Mouse (Mus musculus): ENCODE measurements around the gene Gad1. TPM values are rescaled to one million over a fixed set of nuclear protein-coding genes. Genes with fewer than 3 reads are reported as not detected.
A peak's percentile ranks its signal among the peaks of the same experiment; 100 is the strongest.

Gene Gad1
- polyA plus RNA-seq, 1 experiment from 2014 or later: 35.5 TPM

- Histone ChIP-seq H3K4me2 (no peak overlapping the region), H3K36me3 (ENCODE audit: poor library complexity, severe bottlenecking) (no peaks in the 10 kb centered on the region), H3K27me3 (no peaks in the 10 kb centered on the region), H3K9ac (no peak overlapping the region), H3K9me3 (replicated peaks) (no peaks in the 10 kb centered on the region; the same call in none of the 2 replicates), H3K4me1 (peaks cover 12% of the 10 kb centered on the region), H3K4me3 (no peak overlapping the region), H3K27ac (no peak overlapping the region)
- no peak for ATAC-seq
- 71% methylated on average over 1 of the region's 1 CpGs for WGBS
Observed at GRCm38 (mm10) chr2:70632412-70632811, 79.5 kb downstream of the Gad1 start.

- 93% methylated on average over 5 of the region's 5 CpGs for WGBS
Observed at GRCm38 (mm10) chr2:70634028-70634690, 81.3 kb downstream of the Gad1 start.

GRCm38 (mm10) chr2:70640968-70641367, 88.1 kb downstream of the Gad1 start:
- H3K9ac ChIP-seq: no peak overlapping the region
- no peaks in the 10 kb centered on the region for H3K27me3 ChIP-seq
- H3K4me2 ChIP-seq: no peak overlapping the region
- H3K9me3 ChIP-seq (replicated peaks): no peaks in the 10 kb centered on the region; the same call in 1 of the 2 replicates
- H3K4me3 ChIP-seq: no peak overlapping the region
- no peak overlapping the region for H3K27ac ChIP-seq
- H3K4me1 ChIP-seq: peaks cover 7% of the 10 kb centered on the region
- no peaks in the 10 kb centered on the region for H3K36me3 ChIP-seq (ENCODE audit: poor library complexity, severe bottlenecking)
- no peak for ATAC-seq

More at GRCm38 (mm10) chr2:70634028-70634690, 81.3 kb downstream of the Gad1 start:
- no peak overlapping the region for H3K27ac ChIP-seq
- H3K9ac ChIP-seq: no peak overlapping the region
- H3K9me3 ChIP-seq (replicated peaks): no peaks in the 10 kb centered on the region; the same call in none of the 2 replicates
- no peak overlapping the region for H3K4me2 ChIP-seq
- no peak for ATAC-seq
- H3K4me1 ChIP-seq: peaks cover 10% of the 10 kb centered on the region
- H3K36me3 ChIP-seq (ENCODE audit: poor library complexity, severe bottlenecking): no peaks in the 10 kb centered on the region
- H3K4me3 ChIP-seq: no peak overlapping the region
- H3K27me3 ChIP-seq: no peaks in the 10 kb centered on the region

- peaks cover 7% of the 10 kb centered on the region for H3K4me1 ChIP-seq
- WGBS: 39% methylated on average over 16 of the region's 16 CpGs
- H3K9me3 ChIP-seq (replicated peaks): no peaks in the 10 kb centered on the region
- H3K4me2 ChIP-seq: no peak overlapping the region
- no peak overlapping the region for H3K4me3 ChIP-seq
- H3K27me3 ChIP-seq: no peaks in the 10 kb centered on the region
- H3K27ac ChIP-seq: peak overlapping the region; percentile 11
- H3K9ac ChIP-seq: no peak overlapping the region
- no peak for ATAC-seq
- no peaks in the 10 kb centered on the region for H3K36me3 ChIP-seq (ENCODE audit: poor library complexity, severe bottlenecking)
Observed at GRCm38 (mm10) chr2:70642971-70643565, 90.2 kb downstream of the Gad1 start.

GRCm38 (mm10) chr2:70645266-70645780, 92.5 kb downstream of the Gad1 start:
- H3K4me2 ChIP-seq: no peak overlapping the region
- 63% methylated on average over 6 of the region's 6 CpGs for WGBS
- no peaks in the 10 kb centered on the region for H3K27me3 ChIP-seq
- H3K9me3 ChIP-seq (replicated peaks): no peaks in the 10 kb centered on the region
- H3K4me1 ChIP-seq: peaks cover 7% of the 10 kb centered on the region
- H3K36me3 ChIP-seq (ENCODE audit: poor library complexity, severe bottlenecking): no peaks in the 10 kb centered on the region
- ATAC-seq: no peak
- H3K9ac ChIP-seq: no peak overlapping the region
- H3K4me3 ChIP-seq: no peak overlapping the region
- no peak overlapping the region for H3K27ac ChIP-seq

- Histone ChIP-seq H3K4me1 (peaks cover 7% of the 10 kb centered on the region), H3K27me3 (no peaks in the 10 kb centered on the region), H3K9ac (no peak overlapping the region), H3K4me3 (no peak overlapping the region), H3K27ac (no peak overlapping the region), H3K36me3 (ENCODE audit: poor library complexity, severe bottlenecking) (no peaks in the 10 kb centered on the region), H3K4me2 (no peak overlapping the region), H3K9me3 (replicated peaks) (no peaks in the 10 kb centered on the region)
- 47% methylated on average over 4 of the region's 4 CpGs for WGBS
- no peak for ATAC-seq
Observed at GRCm38 (mm10) chr2:70647681-70648080, 94.8 kb downstream of the Gad1 start.

GRCm38 (mm10) chr2:70648271-70648670, 95.4 kb downstream of the Gad1 start:
- H3K9me3 ChIP-seq (replicated peaks): no peaks in the 10 kb centered on the region

GRCm38 (mm10) chr2:70649471-70649870, 96.6 kb downstream of the Gad1 start:
- whole genome bisulfite sequencing: 86% methylated on average over 4 of the region's 4 CpGs
- Histone ChIP-seq H3K4me3 (no peak overlapping the region), H3K4me2 (no peak overlapping the region), H3K27ac (no peak overlapping the region), H3K36me3 (ENCODE audit: poor library complexity, severe bottlenecking) (no peaks in the 10 kb centered on the region), H3K9ac (no peak overlapping the region), H3K27me3 (no peaks in the 10 kb centered on the region), H3K4me1 (no peaks in the 10 kb centered on the region), H3K9me3 (replicated peaks) (no peaks in the 10 kb centered on the region)
- no peak for ATAC-seq

More at GRCm38 (mm10) chr2:70648271-70648670, 95.4 kb downstream of the Gad1 start:
- Histone ChIP-seq H3K27ac (no peak overlapping the region), H3K36me3 (ENCODE audit: poor library complexity, severe bottlenecking) (no peaks in the 10 kb centered on the region), H3K9ac (no peak overlapping the region), H3K4me3 (no peak overlapping the region), H3K27me3 (no peaks in the 10 kb centered on the region), H3K4me1 (peaks cover 4% of the 10 kb centered on the region), H3K4me2 (no peak overlapping the region)
- no peak for ATAC-seq
- WGBS: 87% methylated on average over 5 of the region's 5 CpGs

Other genes with a start within 250 kb of the Gad1 start
- 3.6 and 5.6 TPM in 2 replicates for gene Sp5, start 78.1 kb upstream of the Gad1 start, polyA plus RNA-seq (2015; fragmentation: Nextera tagmentation; extraction: Ambion mirVana)
- gene Erich2, start 44.3 kb upstream of the Gad1 start, polyA plus RNA-seq (2015; fragmentation: Nextera tagmentation; extraction: Ambion mirVana): 2.2 and 2.8 TPM in 2 replicates
- gene Gorasp2, start 108.5 kb downstream of the Gad1 start, polyA plus RNA-seq (2015; fragmentation: Nextera tagmentation; extraction: Ambion mirVana): 108 and 123 TPM in 2 replicates
- 2.9 and 3.2 TPM in 2 replicates for gene Gm26558, start 109.0 kb downstream of the Gad1 start, polyA plus RNA-seq (2015; fragmentation: Nextera tagmentation; extraction: Ambion mirVana)

Data from forebrain, embryonic 13.5 days (tissue).